ENCODE assay signal across 8 mouse cellular contexts in the genomic region with DNA sequence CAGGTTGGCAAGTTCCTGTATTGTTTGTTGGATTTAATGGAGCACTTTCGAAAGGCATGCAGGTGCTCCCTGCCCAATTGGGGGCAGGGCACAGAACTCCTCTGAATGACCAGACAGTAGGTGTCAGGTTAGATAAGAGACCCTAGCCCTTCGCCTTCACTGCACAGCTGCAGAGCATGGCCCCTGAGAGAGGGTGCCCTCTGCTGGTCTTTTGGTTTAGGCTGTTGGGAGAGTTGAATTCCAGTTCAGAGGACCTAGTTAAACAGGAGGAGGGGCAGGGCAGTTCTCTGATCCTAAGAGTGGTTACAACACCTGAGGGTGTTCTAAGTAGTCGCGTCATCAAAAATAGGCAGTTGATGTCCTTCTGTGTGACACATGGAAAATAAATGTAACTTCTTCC. TPM values are rescaled to one million over a fixed set of nuclear protein-coding genes. Genes with fewer than 3 reads are reported as not detected.
DNase-seq lines count a peak whose midpoint lies in the region; ATAC-seq and TF ChIP-seq lines count a peak whose summit lies in the region.

No protein-coding gene starts in this region.

- no peak for TF ChIP-seq POLR2A in brain, embryonic 14.5 days (IDR thresholded peaks at IDR 0.05; ENCODE audit: borderline replicate concordance, extremely low read depth, insufficient read depth, insufficient read length, poor library complexity, severe bottlenecking)

- peak overlapping the region; percentile 81 for H3K27ac ChIP-seq in lung, postnatal 0 days (ENCODE audit: low read length)
- peak overlapping the region; percentile 82; the same call in 1 of the 2 replicates for H3K27ac ChIP-seq in stomach, embryonic 15.5 days

- TF ChIP-seq EP300 in lung, postnatal 0 days (IDR thresholded peaks at IDR 0.05), result no peak

- no peak overlapping the region for H3K4me2 ChIP-seq in lung, postnatal 0 days (replicated peaks; ENCODE audit: low read depth, low read length)
- H3K4me2 ChIP-seq in stomach, embryonic 15.5 days, result no peak overlapping the region

- no peaks in the 10 kb centered on the region for H3K36me3 ChIP-seq in lung, postnatal 0 days (ENCODE audit: insufficient read depth, low read length)
- H3K36me3 ChIP-seq in stomach, embryonic 15.5 days, result 0 out of 2 replicates have a peak, but pooled peaks cover 8% of the 10 kb centered on the region

- no peak overlapping the region for H3K4me3 ChIP-seq in lung, postnatal 0 days (ENCODE audit: low read depth, low read length)
- no peak overlapping the region for H3K4me3 ChIP-seq in stomach, embryonic 15.5 days (replicated peaks)

- 14% methylated on average over 4 of the region's 4 CpGs for WGBS in lung, postnatal 0 days
- WGBS in stomach, embryonic 15.5 days, result 24% methylated on average over 4 of the region's 4 CpGs

- peak; percentile 75 for TF ChIP-seq CTCF in brain, embryonic 14.5 days (IDR thresholded peaks at IDR 0.05; ENCODE audit: borderline replicate concordance, extremely low read depth, insufficient read depth, insufficient read length)
- peak; percentile 87 for TF ChIP-seq CTCF in lung, postnatal 0 days (IDR thresholded peaks at IDR 0.05)

- peak; percentile 73 for DNase-seq in CD4-positive, CD25-positive, alpha-beta regulatory T cell, adult 2 months (ENCODE audit: low read depth, low spot score)
- peak; percentile 84 for DNase-seq in 416B (ENCODE audit: low read depth)
- DNase-seq in brain, embryonic 14.5 days (ENCODE audit: low read depth), result peak; percentile 71
- peak; percentile 69 for DNase-seq in gastrocnemius, adult 18-20 months (ENCODE audit: low spot score)
- peak; percentile 78 to 83 for DNase-seq in kidney, adult 8-10 months
- DNase-seq in lung, postnatal 0 days (ENCODE audit: low spot score), result peak; percentile 90

- peaks cover 9% of the 10 kb centered on the region for H3K4me1 ChIP-seq in lung, postnatal 0 days (ENCODE audit: insufficient read depth, low read depth, low read length)
- peaks cover 25% of the 10 kb centered on the region for H3K4me1 ChIP-seq in stomach, embryonic 15.5 days

- H3K9ac ChIP-seq in lung, postnatal 0 days (replicated peaks; ENCODE audit: low read depth), result no peak overlapping the region
- no peak overlapping the region for H3K9ac ChIP-seq in stomach, embryonic 15.5 days

- no peaks in the 10 kb centered on the region for H3K9me3 ChIP-seq in lung, postnatal 0 days (ENCODE audit: low read length)
- H3K9me3 ChIP-seq in stomach, embryonic 15.5 days, result no peaks in the 10 kb centered on the region

- H3K27me3 ChIP-seq in lung, postnatal 0 days (replicated peaks; ENCODE audit: insufficient read depth, low read length), result peaks cover 7% of the 10 kb centered on the region; the same call in 1 of the 2 replicates
- H3K27me3 ChIP-seq in stomach, embryonic 15.5 days (replicated peaks), result peaks cover 22% of the 10 kb centered on the region

- no peak for ATAC-seq in CD4-positive, CD25-positive, alpha-beta regulatory T cell, adult 4 months
- peak; percentile 26 for ATAC-seq in lung, postnatal 0 days
- peak; percentile 16; the same call in 1 of the 2 replicates for ATAC-seq in stomach, embryonic 15.5 days (ENCODE audit: insufficient read depth, low FRiP score, low read depth)

RNA-seq across cellular contexts. Expression of a gene that starts 18.0 kb away (rescaled TPM):
- polyA plus RNA-seq in CD4-positive, CD25-positive, alpha-beta regulatory T cell, adult 4 months (2017; shearing (Covaris generic)), result not detected
- polyA plus RNA-seq in brain, embryonic 14.5 days (2012; rRNA removed), result 0.67 and 0.96 TPM in 2 replicates
- total RNA-seq in gastrocnemius, adult 18-20 months (2021), result under 1 TPM; 0.02 to 0.07 TPM
- 2.9 and 4.2 TPM in 2 replicates for polyA plus RNA-seq in lung, postnatal 0 days (2015; fragmentation: Nextera tagmentation; extraction: Ambion mirVana)
- 9.8 and 17.0 TPM in 2 replicates for polyA plus RNA-seq in stomach, embryonic 15.5 days (2015; fragmentation: Nextera tagmentation; extraction: Ambion mirVana)

RNA-seq across cellular contexts. Expression of a gene that starts 21.0 kb away (rescaled TPM):
- 10 to 100 TPM; 16.9 to 24.2 TPM for polyA plus RNA-seq in CD4-positive, CD25-positive, alpha-beta regulatory T cell, adult 4 months (2017; shearing (Covaris generic))
- 72.1 and 78.9 TPM in 2 replicates for polyA plus RNA-seq in brain, embryonic 14.5 days (2012; rRNA removed)
- 100 to 1,000 TPM in 1 of 2 experiments, 10 to 100 TPM in 1; 99.6 to 109 TPM for total RNA-seq in gastrocnemius, adult 18-20 months (2021)
- polyA plus RNA-seq in lung, postnatal 0 days (2015; fragmentation: Nextera tagmentation; extraction: Ambion mirVana), result 31.7 and 33.5 TPM in 2 replicates
- 33.6 and 38.1 TPM in 2 replicates for polyA plus RNA-seq in stomach, embryonic 15.5 days (2015; fragmentation: Nextera tagmentation; extraction: Ambion mirVana)

RNA-seq across cellular contexts. Expression of a gene that starts 21.2 kb away (rescaled TPM):
- polyA plus RNA-seq in CD4-positive, CD25-positive, alpha-beta regulatory T cell, adult 4 months (2017; shearing (Covaris generic)), result 10 to 100 TPM; 44.6 to 49.5 TPM
- polyA plus RNA-seq in brain, embryonic 14.5 days (2012; rRNA removed), result 55.6 and 64.5 TPM in 2 replicates
- 10 to 100 TPM; 16.9 to 20.4 TPM for total RNA-seq in gastrocnemius, adult 18-20 months (2021)
- 74.7 and 79.0 TPM in 2 replicates for polyA plus RNA-seq in lung, postnatal 0 days (2015; fragmentation: Nextera tagmentation; extraction: Ambion mirVana)
- polyA plus RNA-seq in stomach, embryonic 15.5 days (2015; fragmentation: Nextera tagmentation; extraction: Ambion mirVana), result 74.8 and 78.3 TPM in 2 replicates

RNA-seq across cellular contexts. Expression of a gene that starts 51.9 kb away (rescaled TPM):
- polyA plus RNA-seq in CD4-positive, CD25-positive, alpha-beta regulatory T cell, adult 4 months (2017; shearing (Covaris generic)), result 1 to 10 TPM; 2.8 to 5.2 TPM
- 144 and 153 TPM in 2 replicates for polyA plus RNA-seq in brain, embryonic 14.5 days (2012; rRNA removed)
- total RNA-seq in gastrocnemius, adult 18-20 months (2021), result 10 to 100 TPM in 1 of 2 experiments, 1 to 10 TPM in 1; 8.9 to 11.0 TPM
- polyA plus RNA-seq in lung, postnatal 0 days (2015; fragmentation: Nextera tagmentation; extraction: Ambion mirVana), result 11.9 and 16.6 TPM in 2 replicates
- polyA plus RNA-seq in stomach, embryonic 15.5 days (2015; fragmentation: Nextera tagmentation; extraction: Ambion mirVana), result 26.8 and 31.8 TPM in 2 replicates

RNA-seq across cellular contexts. Expression of a gene that starts 54.1 kb away (rescaled TPM):
- polyA plus RNA-seq in CD4-positive, CD25-positive, alpha-beta regulatory T cell, adult 4 months (2017; shearing (Covaris generic)), result 10 to 100 TPM; 39.5 to 53.9 TPM
- polyA plus RNA-seq in brain, embryonic 14.5 days (2012; rRNA removed), result 68.6 and 69.3 TPM in 2 replicates
- total RNA-seq in gastrocnemius, adult 18-20 months (2021), result 10 to 100 TPM; 82.5 to 88.8 TPM
- polyA plus RNA-seq in lung, postnatal 0 days (2015; fragmentation: Nextera tagmentation; extraction: Ambion mirVana), result 43.0 and 47.4 TPM in 2 replicates
- polyA plus RNA-seq in stomach, embryonic 15.5 days (2015; fragmentation: Nextera tagmentation; extraction: Ambion mirVana), result 89.5 and 101 TPM in 2 replicates
